Mouse (Mus musculus) lung, postnatal 25 days (tissue): ENCODE measurements around the gene Plg.
A peak's percentile ranks its signal among the peaks of the same experiment; 100 is the strongest.

Experiments
- DNase-seq: peaks from one replicate; pipeline ENCODE4 v3.0.0; 2022; ENCODE audit warnings: low spot score

Plg gene

DNA sequence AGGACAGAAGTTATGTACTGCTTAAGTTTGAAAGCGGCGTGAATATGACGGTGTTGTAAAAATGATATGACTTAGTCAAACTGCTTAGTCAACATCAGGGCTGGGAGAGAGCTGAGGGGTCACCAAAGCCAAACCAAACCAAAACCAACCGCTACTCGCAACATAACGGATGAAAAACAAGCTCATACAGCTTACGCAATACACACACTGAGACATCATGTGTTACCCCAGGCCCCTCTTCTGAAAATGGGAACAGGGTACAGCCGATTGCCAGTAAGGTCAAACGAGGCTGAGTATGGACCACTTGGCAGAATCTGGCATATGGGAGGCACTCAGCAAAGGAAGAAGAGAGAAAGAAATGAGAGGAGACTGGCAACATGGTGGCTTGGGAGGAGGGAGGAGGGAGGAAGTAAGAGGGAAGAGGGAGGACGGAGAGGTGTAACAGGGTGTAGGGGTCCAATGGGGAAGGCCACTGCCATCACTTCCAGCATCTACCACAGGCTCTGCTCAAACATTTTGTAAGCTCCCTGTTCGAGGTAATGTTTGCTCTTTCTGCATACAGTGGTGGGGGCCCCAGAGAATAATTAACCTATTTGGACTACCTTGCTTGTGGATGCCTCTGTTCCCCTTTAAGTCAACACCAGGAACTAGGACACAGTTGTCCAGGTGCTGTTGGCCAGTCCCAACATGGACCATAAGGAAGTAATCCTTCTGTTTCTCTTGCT lies at the start of gene Plg:
Plg (plus strand) TSS at position 628 of the 725 bp plus-strand sequence.
- no peak for DNase-seq

DNA sequence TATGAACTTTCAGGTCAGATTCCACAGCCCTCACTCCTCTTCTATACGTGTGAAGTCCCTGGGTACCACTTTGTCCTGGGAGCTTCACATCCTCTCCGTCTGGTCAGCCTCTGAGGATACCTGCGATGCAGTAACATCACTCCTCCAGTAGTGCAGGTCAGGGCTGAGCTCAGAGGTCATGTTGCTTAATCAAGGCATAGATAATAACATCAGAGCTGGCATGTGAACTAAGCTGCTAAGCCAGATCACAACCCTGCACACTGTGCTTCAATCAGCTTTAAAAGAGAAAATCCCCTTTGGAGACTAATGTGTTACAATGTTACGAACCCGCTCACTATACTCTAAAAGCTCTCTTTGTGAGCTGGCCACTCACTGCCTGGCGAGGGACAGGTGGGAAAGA lies 43.3 kb upstream of the Plg start:
- DNase-seq = no peak

DNA sequence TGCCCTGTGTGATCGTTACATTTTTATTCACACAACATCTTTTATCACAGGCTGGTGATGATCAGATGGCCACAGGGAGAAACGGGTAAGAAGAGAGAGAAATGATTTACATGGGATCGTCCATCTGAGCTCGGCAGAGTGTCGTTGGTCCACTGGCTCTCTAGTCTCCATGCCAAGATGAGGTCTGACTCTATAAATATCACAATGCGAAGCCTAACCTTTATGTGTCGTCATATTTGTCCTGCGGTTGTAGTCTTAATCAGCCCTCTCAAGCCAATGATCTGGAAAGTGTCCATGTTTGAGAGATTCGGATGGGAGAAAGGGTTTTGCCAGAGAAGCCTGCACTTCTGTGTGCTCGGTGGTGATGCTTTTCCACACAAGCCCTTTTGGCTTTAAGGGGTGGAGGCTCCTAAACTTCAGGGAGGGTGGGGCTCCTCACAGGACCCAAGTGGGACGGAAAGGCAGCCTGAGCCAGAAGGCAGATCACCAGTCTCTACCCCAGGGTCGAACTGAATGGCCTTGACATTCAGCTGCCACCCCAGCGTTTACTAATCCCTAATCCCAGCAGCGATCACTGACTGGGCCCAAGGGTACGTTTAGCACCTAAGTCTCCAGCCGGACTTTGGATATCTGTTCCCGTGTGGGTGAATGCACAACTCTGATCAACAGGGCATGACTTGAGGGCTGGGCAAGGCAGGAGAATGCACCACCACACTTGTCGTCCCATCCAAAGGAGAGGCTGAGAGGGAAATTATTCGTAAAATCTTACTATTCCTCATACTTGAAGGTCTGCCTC lies 42.1 kb upstream of the Plg start:
- DNase-seq = no peak

DNA sequence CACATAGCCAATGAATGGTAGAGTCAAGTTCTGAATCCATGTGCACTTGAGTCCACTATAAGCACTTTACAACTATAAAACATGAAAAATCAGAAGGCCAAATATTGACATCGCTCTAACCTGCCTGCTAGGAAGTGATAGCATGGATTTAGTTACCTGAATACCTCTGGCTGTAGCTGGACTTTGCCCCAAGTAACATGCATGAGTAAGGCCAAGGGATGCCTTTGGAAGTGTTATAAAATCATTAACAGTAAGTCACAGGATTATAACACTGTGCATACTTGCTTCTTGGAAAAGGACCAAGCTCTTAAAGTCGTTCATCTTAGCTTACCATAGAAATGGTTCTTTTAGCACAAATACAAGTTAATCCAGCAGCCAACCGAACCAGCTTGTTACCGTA lies 41.3 kb upstream of the Plg start:
- no peak for DNase-seq

DNA sequence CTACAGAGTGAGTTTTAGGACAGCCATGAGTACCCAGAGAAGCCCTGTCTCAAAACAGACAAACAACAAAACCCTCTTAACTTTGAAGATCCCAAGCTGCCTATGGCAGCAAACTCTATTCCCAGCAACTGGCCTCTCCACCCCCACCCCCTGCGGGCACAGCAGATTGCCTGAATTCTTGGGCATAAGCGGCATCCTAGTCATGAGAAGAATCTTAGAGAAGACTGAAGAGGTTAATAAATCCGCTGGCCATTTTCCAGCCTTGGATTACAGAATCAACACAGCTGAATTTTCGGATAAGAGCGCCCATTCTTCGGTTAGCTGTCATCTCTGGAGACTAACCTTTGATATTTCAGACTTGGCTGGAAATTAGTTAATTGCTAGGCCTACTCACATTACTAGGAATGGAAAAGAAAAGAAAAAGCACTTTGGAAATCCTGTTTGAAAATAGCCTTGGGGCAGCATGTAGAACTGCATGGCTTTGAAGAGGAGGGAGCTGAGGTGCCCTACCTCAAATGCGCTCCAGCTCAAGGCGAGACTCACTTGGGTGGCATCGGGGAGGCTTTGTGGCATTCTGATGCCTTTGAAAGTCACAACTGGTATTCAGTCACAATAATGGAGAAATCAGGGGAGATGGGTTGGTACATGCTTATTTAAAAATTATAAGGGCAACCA lies 34.6 kb upstream of the Plg start:
- peak; percentile 17 for DNase-seq

DNA sequence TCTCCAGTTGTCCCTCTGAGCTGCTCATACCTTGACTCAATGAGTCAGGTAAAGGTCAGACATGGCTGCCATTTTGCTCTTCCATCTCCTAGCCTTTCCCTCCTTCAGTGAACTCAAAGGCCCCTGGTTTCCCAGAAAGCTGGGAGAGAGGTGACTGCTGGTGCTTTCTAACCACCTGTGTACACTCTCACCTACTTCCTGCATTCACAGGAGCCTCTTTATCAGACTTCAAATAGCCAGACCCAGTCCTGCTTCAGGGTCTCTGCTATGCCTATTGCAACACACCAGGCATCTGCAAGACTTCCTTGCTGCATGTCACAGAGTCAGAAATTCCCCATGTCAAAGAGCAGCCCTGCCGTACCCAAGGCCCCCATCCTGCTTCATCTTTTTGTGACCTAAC lies 30.9 kb upstream of the Plg start:
- DNase-seq = no peak

DNA sequence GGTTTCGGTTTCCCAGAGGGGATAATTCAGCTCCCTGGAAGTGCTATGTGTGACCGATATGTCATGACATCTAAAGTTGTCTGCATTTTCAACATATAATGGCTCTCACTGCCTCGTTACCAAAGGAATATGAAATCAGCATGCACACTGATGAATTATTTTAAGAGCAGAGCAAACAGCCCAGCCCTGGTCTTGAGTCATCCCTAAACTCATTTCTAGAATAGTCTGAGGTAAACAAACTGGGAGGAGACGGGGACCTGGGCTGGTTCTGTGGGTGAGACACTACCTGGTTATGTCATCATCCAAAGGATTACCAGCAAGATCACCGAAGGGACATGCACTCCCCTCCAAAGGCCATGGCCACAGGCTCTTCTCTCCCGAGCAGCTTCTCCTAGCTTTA lies 26.8 kb upstream of the Plg start:
- DNase-seq = no peak

DNA sequence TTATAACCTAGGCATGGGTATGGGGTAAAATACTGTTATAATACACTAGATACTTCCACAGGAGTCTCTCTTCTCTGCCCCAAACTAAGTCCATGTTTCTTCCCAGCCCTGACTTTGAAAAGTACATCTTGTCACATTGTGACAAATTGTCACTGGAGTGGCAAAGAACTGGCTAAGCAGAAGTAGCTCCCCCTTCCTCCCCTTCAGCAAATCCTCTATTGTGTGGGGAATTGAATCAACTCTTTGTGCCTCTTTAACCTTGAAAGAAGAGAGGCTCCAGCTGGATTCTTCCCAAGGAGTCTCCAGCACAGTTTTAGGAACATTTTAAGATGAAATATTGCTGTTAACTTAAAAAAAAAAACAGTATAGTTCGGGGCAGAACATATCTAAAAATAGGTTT lies 25.6 kb upstream of the Plg start:
- DNase-seq = no peak

DNA sequence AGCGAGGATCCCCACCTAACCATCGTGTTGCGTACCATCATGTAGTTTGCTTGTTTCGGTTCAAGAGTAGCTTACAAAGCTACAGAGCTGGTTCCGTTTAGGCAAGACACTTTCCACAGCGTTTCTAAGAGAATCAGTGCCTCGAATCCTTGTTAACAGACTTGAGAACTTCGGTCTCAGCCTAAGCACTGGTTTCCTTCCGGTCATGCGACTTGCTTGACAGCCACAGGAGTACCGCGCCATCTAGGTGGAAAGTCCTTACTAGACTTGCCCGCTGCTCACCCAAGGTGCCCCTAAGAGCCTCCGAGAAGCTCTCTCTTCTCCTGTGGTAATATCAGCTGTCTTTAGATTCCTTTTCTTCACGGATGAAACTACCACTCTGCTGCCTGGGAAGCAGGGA lies 18.5 kb upstream of the Plg start:
- no peak for DNase-seq

DNA sequence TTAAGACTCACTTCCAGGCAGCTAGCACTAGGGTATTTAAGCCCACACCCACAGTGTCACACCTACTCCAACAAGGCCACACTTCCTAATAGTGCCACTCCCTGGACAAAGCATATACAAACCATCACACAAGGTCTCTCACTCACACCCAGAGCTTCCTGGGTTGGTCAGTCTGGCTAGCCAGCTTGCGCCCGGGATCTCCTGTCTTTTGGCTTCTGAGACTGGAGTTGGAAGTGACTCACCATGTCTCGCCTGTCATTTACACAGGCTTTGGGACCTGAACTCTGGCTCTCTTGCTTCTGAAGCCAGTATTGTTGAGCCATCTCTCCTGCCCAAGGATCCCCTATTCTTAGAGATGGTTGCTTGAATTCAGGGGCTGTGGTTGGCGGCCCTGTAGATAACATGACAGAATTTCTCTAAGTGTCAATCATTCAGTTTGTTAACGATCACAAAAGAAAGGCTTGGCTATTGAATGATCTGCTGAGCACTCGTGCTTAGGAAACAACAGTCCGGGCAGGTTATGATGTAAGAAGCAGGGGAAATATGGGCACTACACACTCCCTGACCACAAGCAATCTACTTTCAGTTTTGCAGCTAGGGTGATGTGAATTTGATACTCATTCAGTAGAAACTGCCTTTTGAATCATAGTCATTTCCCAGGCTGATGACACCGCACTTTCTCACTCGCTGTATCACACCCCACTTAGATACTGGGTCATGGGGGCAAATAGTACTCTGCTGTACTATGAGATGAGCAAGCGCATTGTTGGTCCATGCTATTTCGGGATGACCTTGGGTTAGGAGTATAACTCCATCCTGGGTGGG lies 14.6 kb upstream of the Plg start:
- no peak for DNase-seq

DNA sequence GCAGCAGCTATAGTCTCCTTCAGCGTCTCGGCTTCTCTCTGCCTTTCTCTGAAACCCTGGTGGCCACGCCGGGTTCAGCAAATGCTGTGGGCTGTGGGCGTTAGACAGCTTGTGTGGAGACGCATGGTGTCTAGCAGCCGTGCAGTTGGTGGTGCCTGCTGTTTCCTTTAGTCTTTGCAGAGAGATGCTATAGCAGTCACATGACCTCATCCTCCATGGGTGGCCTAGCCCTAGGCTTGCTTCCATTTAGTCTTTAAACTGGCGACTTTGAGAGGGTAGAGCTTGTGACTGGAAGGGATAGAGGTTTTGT lies 14.0 kb upstream of the Plg start:
- no peak for DNase-seq

DNA sequence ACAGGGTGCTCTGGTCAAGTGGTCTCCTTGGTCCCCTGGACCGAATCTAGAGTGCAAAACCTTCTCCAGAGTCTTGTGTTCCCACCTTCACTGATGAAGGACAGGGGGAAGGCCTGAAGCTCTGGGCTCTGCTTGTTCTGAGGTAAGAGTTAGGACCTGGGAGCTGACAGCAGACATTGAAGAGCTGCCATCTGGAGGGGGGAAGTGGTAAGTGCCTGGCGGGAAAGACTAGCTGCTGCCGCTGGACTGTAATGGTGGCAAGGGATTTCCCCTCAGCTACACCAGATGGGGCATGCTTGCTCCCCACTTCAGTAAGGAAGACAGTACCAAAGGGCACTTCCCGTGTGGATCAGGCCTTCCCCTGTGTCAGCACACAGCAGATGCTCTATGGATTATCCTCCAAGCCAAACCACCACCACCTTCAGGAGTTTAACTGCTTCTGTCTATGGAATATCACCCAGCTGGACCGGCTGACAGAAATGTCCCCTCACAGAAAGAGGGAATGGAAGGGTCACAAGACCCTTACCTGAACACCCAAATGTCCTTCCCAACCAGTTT lies 11.0 kb upstream of the Plg start:
- DNase-seq = peak; percentile 64

DNA sequence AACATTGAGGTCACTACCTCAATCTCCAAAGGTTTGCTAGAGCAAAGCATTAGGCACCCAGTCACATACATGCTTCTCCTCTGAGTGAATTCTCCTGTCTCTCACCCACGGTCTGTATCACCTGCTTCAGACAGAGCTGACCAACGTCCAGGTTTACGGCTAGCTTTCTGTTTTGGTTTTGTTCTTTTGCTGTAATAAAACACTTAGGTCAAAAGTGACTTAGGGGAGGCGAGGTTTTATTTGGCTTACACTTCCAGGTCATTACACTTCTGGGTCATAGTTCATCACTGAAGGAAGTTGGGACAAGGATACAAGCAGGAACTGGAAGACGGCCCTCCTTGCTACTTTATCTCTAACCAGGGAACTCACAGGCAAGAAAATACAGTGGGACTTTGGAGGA lies 9.0 kb upstream of the Plg start:
- no peak for DNase-seq

DNA sequence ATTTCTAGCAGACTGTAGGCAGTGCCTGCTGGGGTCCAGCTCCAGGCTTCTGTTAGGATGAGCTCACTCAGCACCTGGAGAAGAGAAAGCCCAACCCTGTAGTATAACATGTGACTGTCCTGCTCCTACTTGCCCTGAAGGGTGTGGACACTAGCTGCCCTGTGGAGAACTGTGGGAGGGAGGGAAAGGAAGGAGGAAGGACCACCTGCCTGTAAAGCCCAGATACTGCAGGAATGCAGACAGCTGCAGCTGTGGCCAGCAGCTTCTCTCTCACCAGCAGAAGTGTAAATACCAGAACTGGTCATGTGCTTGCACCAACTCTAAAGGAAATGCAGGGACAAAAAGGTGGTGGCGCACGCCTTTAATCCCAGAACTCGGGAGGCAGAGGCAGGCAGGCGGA lies 8.1 kb upstream of the Plg start:
- no peak for DNase-seq

DNA sequence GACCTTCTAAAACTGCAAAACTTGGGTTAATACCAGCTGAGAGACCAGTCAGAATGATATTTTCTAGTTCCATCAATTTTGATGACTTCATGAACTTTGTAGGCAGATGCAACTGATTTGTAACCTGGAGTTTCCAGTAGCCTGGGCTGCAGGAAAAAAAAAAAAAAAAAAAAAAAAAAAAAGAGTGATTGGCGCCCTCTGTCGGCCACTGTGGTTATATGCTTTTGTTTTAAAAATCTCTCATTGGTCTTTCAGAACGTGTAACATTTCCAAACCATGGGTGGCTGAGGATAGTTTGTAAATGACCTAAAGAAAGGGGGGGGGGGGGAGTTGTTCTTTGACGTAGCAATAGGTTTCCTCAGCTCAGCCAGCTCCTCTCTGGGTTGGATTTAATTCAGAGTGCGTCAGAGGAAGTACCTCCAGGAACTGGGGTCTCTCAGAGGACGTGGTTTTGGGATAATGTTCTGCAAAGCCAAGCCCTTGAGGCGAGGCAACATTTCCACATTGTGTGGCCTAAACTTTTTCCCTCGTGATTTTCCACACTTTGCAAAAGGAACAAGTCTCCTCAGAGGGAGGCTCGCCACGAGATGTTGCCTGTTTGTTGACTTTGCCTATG lies 7.0 kb upstream of the Plg start:
- DNase-seq = no peak

DNA sequence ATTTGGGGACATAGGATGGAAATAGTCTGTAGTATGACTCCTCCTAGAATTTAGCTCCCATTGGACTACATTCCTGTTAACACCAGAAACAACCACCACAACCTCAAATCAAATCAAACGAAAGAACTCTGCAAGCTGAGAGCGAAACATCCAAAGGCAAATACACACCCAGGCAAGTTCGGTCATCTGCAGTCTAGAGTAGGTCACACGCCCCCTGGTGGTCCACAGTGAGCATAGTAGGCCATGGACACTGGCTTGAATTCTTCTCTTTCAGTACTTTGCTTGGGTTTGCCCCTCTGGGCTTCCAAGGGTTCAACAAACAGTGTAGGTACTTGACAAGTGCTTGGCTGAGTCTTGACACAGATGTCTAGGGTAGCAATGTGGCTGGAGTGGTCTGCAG lies 6.4 kb upstream of the Plg start:
- DNase-seq = peak; percentile 66

DNA sequence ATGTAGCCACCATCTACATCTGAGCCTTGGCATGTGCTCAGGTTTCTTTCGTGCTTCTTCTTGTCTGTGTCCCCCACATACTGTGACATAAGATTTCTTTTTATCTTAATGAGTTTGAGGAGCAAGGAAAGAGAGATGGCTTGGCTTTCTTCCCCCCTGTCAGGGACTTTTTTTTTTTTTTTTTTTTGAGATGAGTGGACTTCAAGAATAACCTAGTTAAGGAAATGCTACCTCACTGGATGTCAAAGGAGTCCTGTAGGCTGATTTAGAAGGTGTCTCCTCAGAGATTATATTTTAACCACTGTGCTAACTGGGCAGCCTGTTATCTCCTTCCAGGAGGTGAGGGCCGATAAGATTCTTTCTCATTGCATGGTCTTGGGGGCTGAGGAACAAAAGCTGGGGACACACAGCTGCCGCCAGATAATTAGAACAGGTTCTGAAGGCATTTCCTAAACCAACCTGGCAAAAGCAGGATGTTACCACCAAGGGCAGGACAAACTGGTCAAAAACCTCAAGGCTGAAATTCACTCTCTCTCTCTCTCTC lies 4.7 kb upstream of the Plg start:
- DNase-seq = no peak

DNA sequence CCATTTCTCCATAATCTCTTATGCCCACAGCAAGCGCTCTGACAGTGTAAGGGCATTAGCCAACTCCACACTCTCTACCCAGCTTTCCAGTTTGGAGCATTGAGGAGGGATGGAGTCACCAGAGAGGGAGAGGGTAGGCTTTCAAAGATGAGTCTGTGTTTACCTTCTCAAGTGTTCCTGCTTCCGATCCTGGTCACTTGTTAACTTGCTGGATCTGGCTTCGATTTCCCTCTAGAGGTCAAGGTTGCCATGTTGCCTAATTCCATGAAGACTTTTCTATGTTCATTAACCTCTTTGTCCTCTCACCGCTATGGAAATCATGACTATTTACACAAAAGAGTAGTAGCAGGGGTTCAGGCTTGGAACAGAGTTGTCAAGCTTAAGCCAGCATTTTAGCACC lies 1.9 kb downstream of the Plg start:
- DNase-seq = no peak

DNA sequence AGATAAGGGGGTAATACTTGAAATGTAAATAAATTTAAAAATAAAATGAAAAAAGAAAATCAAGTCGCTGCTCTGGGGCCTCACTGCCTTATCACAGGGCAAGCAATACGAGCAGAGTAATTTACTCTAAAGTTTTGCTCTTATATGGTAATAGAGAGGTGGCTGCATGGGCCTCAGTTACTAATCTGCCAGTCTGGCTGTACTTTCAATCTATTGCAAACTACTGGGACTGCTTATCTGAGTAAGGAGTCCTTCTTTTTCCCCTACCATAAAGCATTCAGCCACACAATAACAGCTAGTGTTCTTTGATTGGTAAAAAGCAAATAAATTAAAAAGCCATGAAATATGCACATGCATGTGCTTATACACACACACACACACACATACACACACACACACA lies 3.2 kb downstream of the Plg start:
- DNase-seq = no peak

DNA sequence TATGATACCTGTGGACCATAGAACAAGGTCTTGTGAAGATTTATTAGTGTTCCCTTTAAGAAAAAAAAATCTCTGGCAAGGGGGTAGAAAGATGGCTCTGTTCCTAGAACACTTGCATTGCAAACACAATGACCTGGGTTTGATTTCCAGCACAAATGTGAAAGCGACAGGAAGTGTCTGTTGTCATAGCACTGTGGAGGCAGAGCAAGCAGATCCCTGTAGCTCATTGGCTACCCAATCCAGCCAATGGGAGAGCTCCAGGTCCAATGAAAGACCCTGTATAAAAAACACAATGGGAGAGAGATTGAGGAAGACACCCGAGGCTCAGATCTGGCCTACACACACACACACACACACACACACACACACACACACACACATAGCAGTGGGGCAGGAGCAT lies 4.1 kb downstream of the Plg start:
- DNase-seq = no peak

DNA sequence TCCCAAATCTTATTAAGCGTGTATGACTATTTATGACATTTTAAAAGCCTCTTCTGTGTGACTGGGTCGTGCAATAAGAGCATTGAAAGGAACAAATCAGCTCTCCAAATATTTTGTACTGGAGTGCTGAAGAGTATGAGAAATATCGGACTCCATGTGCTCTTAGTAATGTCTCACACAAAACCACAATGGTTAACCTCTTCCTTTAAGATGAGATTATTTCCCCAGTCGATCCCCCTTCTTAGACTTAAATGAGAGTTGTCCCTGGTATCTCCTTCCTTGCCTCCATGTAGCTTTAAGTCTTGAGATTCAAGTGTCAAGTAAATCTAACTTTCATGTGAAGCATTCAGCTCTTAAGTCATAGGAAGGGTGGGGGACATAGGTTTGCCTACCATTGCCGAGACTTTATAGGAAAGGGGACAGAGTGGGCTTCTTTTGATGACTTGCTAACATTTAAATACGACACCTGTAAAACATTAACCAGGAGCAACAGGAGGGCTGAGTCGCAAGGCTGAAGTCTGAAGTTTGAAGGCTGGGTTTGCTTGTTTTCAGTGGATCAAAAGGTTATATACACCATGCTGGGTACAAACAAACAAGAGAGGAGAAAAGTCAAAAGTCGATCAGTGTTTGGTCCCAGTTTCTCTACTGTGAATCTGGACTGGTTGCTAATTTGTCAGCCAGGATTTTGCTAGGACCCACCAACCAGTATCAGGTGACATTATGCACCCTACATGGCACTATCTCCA lies 6.8 kb downstream of the Plg start:
- no peak for DNase-seq
